Mouse (Mus musculus) heart, postnatal 36 days (tissue): ENCODE measurements around the gene Fanca. TPM values are rescaled to one million over a fixed set of nuclear protein-coding genes. Genes with fewer than 3 reads are reported as not detected.
"Not testable (repeated sequence)": the region's sequence is repeated elsewhere in the genome, so short reads cannot be mapped to it uniquely, and the experiment has no call there.

Source experiments
- DNase-seq, 2 experiments: peaks; one replicate each; pipeline ENCODE4 v3.0.0; 2021 to 2022
- intact Hi-C: fragments of 180-260 bp; cut with DNase I; formaldehyde crosslinking; loops from one replicate; pipeline ENCODE4 v1.15.1; 2025
- total RNA-seq, 2 experiments: library from RNA; stranded (reverse); gene quantifications; 2 replicates each; pipeline ENCODE4 v1.2.3; 2021

The Fanca gene
- total RNA-seq, 2 experiments from 2014 or later = 1.7 to 3.4 TPM

- DNase-seq = no peak
- intact Hi-C loops = no loop called here
These were observed 13.4 kb upstream of the Fanca start for GRCm38 (mm10) chr8:123331810-123332209.

GRCm38 (mm10) chr8:123331301-123331700, 12.9 kb upstream of the Fanca start:
- intact Hi-C loops = no loop called here

GRCm38 (mm10) chr8:123330701-123331100, 12.3 kb upstream of the Fanca start:
- no peak for DNase-seq
- intact Hi-C loops = no loop called here

More at GRCm38 (mm10) chr8:123331301-123331700, 12.9 kb upstream of the Fanca start:
- no peak for DNase-seq

- intact Hi-C loops = no loop called here
- no peak for DNase-seq
These were observed 11.6 kb upstream of the Fanca start for GRCm38 (mm10) chr8:123329961-123330360.

DNA sequence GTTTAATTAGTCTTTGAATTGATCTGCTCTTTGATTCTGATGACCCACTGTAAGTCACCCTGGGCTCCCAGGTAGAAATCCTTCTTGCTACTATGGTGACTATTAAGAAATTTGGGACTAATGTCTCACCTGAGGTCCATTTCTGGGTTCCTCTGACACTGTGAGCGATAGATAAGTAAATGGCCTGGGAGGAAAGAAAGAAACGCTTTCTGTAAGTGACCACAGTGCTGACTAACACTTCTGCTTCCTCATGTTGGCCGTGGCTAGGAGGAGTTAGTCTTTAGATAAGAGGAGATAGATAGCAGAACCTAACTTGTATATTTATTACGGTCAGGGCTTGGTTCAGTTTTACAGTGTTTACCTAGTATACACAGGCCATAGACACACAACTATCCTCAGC, 11.0 kb upstream of the Fanca start:
- DNase-seq = no peak
- intact Hi-C loops = no loop called here

- intact Hi-C loops = no loop called here
- no peak for DNase-seq
These were observed 10.2 kb upstream of the Fanca start for GRCm38 (mm10) chr8:123328552-123328951.

- intact Hi-C loops = loop anchor here (1.0 to 2.0 kb wide), 2 partner anchors 42 to 103 kb away; partner anchors contain the start of gene Def8
- peak; percentile 37 to 45 for DNase-seq
These were observed 1.3 kb upstream of the Fanca start for GRCm38 (mm10) chr8:123319522-123320164.

DNA sequence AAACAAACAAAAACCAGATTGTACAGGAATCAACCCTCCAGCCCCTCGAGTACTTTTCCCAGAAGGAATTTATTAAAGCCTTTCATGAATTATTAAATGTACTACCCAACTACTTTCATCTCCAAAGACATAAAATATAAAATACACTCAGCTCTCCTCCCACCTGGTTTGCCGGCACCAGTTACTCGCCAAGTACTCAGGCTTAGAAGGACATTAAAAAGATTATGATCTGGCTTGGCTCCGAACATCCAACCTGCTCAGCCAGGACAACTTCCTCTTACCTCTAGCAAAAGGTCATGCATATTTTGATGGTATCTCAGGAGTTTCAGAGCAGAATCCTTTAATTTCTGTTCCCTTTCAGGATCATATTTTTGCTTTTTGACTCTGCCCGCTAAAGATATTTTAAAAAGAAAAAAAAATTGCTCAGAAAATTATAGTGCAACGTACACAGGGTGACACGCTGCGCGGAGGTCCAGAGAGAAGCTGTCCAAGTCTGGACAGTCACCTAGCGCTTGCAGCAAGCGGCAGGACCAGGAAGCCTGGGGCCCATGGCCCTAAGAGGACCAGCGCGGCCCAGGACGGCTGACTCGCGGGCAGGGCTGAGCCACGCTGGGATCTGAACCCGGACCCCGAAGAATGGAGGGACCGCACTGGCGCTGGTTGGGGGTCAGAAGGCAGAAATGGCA, 452 bp downstream of the Fanca start:
- intact Hi-C loops = loop anchor here (2.0 kb wide), 1 partner anchor 105 kb away; the partner anchor contains the start of gene Def8
- DNase-seq = no peak

DNA sequence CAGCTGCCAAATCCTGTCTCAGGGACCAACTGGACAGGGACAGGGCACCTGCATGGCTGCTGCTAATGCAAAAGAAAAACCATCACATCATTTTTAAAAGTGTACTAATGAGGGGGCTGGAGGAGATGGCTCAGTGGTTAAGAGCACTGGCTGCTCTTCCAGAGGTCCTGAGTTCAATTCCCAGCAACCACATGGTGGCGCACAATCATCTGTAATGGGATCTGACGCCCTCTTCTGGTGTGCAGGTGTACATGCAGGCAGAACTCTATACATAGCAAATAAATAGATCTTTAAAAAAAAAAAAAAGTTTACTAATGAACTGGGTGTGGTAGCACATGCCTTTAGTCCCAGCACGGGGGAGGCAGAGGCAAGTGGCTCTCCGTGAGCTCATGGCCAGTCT, 9.6 kb downstream of the Fanca start:
- DNase-seq = no peak
- intact Hi-C loops = no loop called here

GRCm38 (mm10) chr8:123298301-123298700, 20.1 kb downstream of the Fanca start:
- intact Hi-C loops = no loop called here
- DNase-seq = no peak

DNA sequence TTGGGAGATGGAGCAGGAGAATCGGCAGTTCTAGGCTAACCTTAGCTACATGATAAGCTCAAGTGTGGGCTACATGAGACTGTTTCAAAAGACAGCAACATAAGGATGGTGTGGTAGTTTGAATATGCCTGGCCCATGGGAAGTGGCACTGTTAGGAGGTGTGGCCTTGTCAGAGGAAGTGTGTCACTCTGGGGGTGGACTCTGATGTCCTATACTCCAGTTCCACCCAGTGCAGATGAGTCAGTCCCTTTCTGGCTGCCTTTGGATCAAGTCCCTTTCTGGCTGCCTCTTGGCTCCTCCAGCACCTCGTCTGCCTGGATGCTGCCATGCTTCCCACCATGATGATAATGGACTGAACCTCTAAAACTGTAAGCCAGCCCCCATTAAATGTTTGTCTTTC, 25.6 kb downstream of the Fanca start:
- no peak for DNase-seq
- intact Hi-C loops = no loop called here

DNA sequence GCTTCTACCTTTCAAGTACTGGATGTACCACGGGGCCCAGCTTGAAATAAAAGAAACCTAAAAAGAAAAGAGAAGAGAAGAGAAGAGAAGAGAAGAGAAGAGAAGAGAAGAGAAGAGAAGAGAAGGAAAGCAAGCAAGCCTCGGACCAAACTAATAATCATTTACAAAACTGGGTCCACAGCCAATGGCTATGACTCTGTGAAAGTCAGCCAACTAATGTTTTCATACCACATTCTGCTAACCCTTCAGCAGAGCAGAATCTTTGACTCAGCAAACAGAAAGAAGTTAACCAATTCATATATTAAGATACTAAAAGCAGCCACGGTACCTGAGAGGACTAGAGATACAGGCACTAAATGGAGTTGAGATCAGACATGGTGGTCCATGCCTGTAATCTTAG, 26.1 kb downstream of the Fanca start:
- no peak for DNase-seq
- intact Hi-C loops = no loop called here

GRCm38 (mm10) chr8:123291716-123292115, 26.7 kb downstream of the Fanca start:
- intact Hi-C loops = no loop called here
- DNase-seq = peak; percentile 16 to 42

- intact Hi-C loops = no loop called here
- DNase-seq = peak; percentile 15 to 24
These were observed 27.7 kb downstream of the Fanca start for GRCm38 (mm10) chr8:123290679-123291078.

DNA sequence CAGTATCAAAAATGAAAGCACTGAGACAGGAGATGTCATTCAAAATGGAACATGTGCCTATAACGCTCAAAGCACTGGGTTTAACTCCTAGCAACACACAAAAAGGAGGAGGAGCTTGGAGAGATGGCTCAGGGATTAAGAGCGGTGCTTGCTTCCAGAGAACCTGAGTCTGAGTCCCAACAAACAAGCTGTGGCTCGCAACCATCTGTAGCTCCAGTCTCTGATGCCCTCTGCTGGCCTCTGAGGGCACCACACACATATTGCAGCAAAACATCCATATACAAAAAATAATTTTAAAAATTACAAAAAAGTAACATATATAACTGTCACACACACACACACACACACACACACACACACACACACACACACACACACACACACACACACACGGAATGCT, 28.2 kb downstream of the Fanca start:
- intact Hi-C loops = no loop called here
- peak in 1 of 2 experiments; percentile 33 for DNase-seq

DNA sequence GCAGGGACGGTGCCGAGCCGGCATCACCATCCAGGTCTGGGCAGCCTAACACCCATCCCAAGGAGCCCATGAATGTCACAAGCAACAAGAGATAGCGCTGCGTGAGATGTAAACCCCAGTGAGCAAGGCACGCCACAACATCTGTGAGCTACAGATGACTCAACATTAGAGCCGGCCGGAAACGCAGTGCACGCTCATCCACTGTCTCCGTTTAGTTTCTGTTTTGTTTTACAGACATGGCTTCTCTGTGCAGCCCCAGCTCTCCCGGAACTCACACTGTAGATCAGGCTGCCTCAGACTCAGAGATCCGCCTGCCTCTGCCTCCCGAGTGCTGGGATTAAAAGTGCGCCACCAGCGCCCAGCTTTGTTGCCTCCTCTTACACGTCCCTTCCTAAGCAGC, 31.0 kb downstream of the Fanca start:
- DNase-seq = no peak
- intact Hi-C loops = loop anchor here (10.0 kb wide), 1 partner anchor 173 kb away; the partner anchor contains the start of gene Cpne7

- no peak for DNase-seq
- intact Hi-C loops = loop anchor here (10.0 kb wide), 1 partner anchor 170 kb away; the partner anchor contains the start of gene Cpne7
These were observed 33.9 kb downstream of the Fanca start for GRCm38 (mm10) chr8:123284493-123284892.

DNA sequence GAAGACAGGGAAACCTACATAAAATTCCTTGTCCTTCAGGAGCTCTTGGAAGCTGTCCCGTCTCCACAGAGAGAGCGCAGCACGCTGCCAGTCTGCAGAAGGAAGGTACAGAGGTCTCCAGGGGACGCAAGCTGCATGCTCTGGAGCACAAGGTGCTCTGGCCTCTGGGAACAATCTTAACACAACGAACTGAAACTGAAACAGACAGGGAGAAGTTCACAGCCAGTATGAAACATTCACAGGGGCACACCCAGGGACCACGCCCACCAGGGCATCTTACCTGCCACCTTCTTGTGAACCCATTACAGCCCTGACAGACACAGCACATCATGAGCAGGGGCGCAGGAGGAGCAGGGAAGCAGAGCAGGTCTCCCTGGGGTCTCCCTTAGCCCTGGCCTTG, 34.4 kb downstream of the Fanca start:
- intact Hi-C loops = loop anchor here (10.0 kb wide), 1 partner anchor 169 kb away; the partner anchor contains the start of gene Cpne7
- no peak for DNase-seq

GRCm38 (mm10) chr8:123282994-123283393, 35.4 kb downstream of the Fanca start:
- not testable (repeated sequence) for DNase-seq
- intact Hi-C loops = loop anchor here (10.0 kb wide), 1 partner anchor 168 kb away; the partner anchor contains the start of gene Cpne7

- intact Hi-C loops = loop anchor here (10.0 kb wide), 1 partner anchor 166 kb away; the partner anchor contains the start of gene Cpne7
- DNase-seq = no peak
These were observed 37.9 kb downstream of the Fanca start for GRCm38 (mm10) chr8:123280302-123281094.

GRCm38 (mm10) chr8:123279828-123280227, 38.5 kb downstream of the Fanca start:
- no peak for DNase-seq
- intact Hi-C loops = loop anchor here (10.0 kb wide), 1 partner anchor 165 kb away; the partner anchor contains the start of gene Cpne7
